Mouse (Mus musculus): ENCODE measurements around the gene Rhox2f.
"Not testable (repeated sequence)": the region's sequence is repeated elsewhere in the genome, so short reads cannot be mapped to it uniquely, and the experiment has no call there.

Gene Rhox2f

DNA sequence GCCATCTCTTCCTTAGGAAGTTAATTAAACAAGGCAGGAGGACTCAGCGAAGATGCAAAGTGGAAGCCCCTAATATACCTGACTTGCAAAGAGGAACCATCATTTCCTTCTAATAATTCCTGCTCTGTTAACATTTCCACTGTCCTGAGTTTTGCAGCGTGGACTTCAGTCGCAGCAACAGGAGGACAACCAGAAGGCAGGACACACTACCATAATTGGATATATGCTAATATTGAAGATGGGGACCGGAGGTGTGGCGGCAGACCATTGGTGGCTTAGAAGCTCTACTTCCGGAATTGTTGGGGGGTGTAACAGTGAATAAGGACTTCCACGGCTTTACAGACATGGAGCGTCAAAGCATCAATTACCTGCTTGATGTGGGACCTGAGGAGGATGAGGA lies at the start of gene Rhox2f:
Gene Rhox2f (plus strand): TSS at position 301 of the 400 bp plus-strand sequence.
- not testable (repeated sequence) for DNase-seq

DNA sequence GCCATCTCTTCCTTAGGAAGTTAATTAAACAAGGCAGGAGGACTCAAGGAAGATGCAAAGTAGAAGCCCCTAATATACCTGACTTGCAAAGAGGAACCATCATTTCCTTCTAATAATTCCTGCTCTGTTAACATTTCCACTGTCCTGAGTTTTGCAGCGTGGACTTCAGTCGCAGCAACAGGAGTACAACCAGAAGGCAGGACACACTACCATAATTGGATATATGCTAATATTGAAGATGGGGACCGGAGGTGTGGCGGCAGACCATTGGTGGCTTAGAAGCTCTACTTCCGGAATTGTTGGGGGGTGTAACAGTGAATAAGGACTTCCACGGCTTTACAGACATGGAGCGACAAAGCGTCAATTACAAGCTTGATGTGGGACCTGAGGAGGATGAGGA lies 41.1 kb upstream of the Rhox2f start, which contains the start of gene Rhox2e:
Gene Rhox2e (plus strand): TSS at position 301 of the 400 bp plus-strand sequence.
- DNase-seq, result not testable (repeated sequence)

DNA sequence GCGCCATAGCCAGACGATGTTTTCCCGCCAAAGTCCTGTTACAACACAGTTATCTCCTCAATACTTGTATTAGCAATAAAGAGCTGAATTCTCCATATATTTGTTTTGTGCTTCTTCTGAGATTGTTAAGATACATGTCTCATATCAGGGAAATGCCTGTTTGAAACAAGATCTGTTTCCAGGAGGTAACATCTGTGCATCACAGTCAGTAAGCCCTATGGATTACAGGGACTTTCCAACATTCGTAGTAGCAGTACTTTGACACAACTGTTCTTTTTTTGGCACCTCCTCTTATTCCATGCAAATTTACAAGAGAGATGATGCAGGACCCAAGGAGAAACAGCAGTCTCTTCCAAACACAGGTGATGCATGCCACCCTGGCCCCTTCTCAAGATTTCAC lies 29.5 kb upstream of the Rhox2f start, which contains the start of gene Rhox3e:
Gene Rhox3e (plus strand): TSS at position 301 of the 400 bp plus-strand sequence.
- DNase-seq, result not testable (repeated sequence)

DNA sequence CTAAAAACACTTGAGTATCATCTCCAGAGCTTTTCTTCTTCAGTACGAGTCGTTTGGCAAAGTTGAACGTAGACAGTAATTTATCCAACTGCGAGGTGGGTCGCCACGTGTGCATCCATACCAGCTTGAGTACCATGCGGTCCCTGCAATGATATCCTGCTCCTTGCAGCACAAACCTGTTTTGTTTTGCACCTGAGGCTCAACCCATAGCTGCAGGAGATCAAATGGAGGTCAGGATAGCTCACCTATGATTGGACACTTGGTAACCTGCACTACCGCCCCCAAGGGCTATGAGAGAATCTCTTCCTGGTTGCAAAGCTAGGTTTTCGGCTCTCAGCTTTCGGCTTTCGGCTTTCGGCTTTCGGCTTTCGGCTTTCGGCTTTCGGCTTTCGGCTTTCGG lies 14.1 kb upstream of the Rhox2f start, which contains the start of gene Rhox4e:
Gene Rhox4e (plus strand): TSS at position 301 of the 400 bp plus-strand sequence.
- not testable (repeated sequence) for DNase-seq

DNA sequence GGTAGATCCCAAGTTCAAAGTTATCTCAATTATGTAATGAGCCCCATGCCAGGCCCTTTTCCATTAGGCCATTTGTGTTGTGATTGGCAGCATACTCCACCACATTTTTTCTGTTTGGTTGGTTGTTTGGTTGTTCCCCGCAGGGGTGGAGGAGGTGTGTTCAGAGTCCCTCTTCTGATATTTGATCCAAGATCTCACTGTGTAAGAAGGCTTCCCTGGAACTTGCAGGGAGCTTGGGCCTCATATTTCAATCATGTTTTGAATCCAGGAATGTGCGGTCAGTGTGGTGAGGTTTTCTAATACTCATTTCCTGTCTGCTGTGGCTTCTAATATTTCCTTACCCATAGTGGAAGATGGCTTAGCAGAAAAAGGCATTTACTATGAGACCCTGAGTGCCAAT lies 1.4 kb downstream of the Rhox2f start:
- DNase-seq, result not testable (repeated sequence)

DNA sequence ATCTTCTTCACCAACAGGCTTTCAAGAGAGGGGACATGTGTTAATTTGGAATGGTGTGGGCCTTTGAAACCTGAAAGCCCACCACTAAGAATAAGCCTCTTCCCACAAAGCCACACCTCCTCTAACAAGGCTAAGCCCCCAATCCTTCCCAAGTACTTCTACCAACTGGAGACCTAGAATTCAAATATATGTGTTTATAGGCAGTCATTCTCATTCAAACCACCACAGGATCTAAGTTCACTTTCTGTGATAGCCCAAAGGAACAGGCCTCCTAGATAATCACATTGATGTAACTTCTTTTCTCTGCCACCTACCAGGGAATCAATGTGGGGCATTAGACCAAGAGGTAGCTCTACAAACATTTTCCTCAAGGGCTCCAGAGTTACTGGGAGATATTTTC lies 9.5 kb downstream of the Rhox2f start, which contains the start of gene Rhox3f:
Gene Rhox3f (plus strand): TSS at position 301 of the 400 bp plus-strand sequence.
- not testable (repeated sequence) for DNase-seq

DNA sequence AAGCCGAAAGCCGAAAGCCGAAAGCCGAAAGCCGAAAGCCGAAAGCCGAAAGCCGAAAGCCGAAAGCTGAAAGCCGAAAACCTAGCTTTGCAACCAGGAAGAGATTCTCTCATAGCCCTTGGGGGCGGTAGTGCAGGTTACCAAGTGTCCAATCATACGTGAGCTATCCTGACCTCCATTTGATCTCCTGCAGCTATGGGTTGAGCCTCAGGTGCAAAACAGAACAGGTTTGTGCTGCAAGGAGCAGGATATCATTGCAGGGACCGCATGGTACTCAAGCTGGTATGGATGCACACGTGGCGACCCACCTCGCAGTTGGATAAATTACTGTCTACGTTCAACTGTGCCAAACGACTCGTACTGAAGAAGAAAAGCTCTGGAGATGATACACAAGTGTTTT lies 36.4 kb downstream of the Rhox2f start, which contains the start of gene Rhox4f:
Gene Rhox4f (minus strand): TSS at position 101 of the 400 bp plus-strand sequence.
- DNase-seq, result not testable (repeated sequence)

All from thymus, postnatal 14 days (tissue).